Mouse (Mus musculus): ENCODE data around the gene Etv1. TPM values are rescaled to one million over a fixed set of nuclear protein-coding genes. Genes with fewer than 3 reads are reported as not detected.

Etv1 gene
- polyA plus RNA-seq, 1 experiment from 2014 or later = 1.1 TPM

DNA sequence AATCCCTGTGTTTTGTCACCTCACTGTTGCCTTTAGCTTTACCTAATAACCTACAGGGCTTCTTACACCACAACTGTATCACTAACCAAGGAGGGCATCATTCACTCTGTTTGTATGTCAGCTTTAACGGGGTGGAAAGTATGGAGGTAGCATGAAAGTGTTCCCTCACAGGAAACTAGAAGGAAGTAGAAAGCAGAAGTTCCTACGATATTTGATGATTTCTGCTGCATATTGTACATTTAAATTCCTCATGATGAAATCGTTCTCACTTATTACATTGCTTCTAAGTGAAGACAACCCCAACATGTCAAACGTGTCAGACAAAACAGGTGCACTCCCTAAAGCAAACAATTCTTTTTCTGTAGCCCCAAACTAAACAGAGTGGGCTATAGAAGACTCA lies 84.2 kb downstream of the Etv1 start:
- Histone ChIP-seq H3K4me1 (ENCODE audit: control insufficient read depth, low read depth, low read length) (no peaks in the 10 kb centered on the region), H3K9me3 (replicated peaks; ENCODE audit: control insufficient read depth, low read length) (no peaks in the 10 kb centered on the region), H3K9ac (ENCODE audit: low read depth, low read length) (no peak overlapping the region), H3K27ac (ENCODE audit: low read length) (no peak overlapping the region), H3K4me3 (ENCODE audit: low read depth, low read length) (no peak overlapping the region), H3K36me3 (ENCODE audit: control insufficient read depth, insufficient read depth) (no peaks in the 10 kb centered on the region), H3K27me3 (ENCODE audit: control insufficient read depth, insufficient read depth, low read depth, low read length) (no peaks in the 10 kb centered on the region), H3K4me2 (ENCODE audit: low read depth, low read length) (no peak overlapping the region)
- no peak for ATAC-seq (ENCODE audit: low read depth)
- WGBS (ENCODE audit: insufficient replicate concordance) = 15% methylated on average over 4 of the region's 4 CpGs

DNA sequence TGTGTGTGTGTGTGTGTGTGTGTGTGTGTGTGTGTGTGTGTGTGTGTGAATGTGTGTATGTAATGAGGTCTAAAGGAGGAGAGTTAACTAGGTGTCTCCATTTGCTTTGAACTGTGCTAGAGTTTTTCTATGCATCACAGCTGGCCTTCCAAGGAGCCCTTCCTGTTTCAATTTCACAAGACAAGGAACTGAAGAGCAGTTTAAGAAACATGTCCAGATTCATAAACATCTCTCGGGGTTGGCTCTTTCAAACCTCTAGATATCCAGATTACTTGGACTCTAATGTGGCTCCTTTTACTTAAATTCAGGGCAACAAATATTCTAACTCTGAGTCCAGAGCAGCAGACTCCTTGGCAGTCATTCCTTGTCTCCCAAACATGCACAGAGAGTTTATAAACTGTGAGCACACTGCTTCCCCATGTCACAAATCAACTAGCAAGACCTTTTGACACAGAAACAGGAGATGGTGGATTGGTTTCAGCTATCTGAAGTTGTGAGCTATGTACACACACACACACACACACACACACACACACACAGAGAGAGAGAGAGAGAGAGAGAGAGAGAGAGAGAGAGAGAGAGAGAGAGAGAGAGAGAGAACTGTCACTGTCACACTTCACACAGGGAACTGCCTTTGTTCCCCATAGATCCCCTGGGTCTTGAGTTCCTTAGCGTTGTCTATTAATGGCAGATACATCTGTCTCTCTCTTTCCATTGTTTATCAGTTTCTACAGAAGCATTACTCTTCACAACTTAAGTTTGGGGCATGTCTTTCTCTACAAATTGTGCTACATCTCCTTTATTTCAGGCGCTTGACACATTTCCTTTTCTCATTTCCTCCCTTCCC lies 85.0 kb downstream of the Etv1 start:
- no peak overlapping the region for H3K4me2 ChIP-seq (ENCODE audit: low read depth, low read length)
- H3K27ac ChIP-seq (ENCODE audit: low read length) = no peak overlapping the region
- H3K4me3 ChIP-seq (ENCODE audit: low read depth, low read length) = no peak overlapping the region
- no peak for ATAC-seq (ENCODE audit: low read depth)
- no peaks in the 10 kb centered on the region for H3K36me3 ChIP-seq (ENCODE audit: control insufficient read depth, insufficient read depth)
- 37% methylated on average over 3 of the region's 3 CpGs for WGBS (ENCODE audit: insufficient replicate concordance)
- H3K4me1 ChIP-seq (ENCODE audit: control insufficient read depth, low read depth, low read length) = no peaks in the 10 kb centered on the region
- H3K9me3 ChIP-seq (replicated peaks; ENCODE audit: control insufficient read depth, low read length) = no peaks in the 10 kb centered on the region
- no peak overlapping the region for H3K9ac ChIP-seq (ENCODE audit: low read depth, low read length)
- H3K27me3 ChIP-seq (ENCODE audit: control insufficient read depth, insufficient read depth, low read depth, low read length) = no peaks in the 10 kb centered on the region

DNA sequence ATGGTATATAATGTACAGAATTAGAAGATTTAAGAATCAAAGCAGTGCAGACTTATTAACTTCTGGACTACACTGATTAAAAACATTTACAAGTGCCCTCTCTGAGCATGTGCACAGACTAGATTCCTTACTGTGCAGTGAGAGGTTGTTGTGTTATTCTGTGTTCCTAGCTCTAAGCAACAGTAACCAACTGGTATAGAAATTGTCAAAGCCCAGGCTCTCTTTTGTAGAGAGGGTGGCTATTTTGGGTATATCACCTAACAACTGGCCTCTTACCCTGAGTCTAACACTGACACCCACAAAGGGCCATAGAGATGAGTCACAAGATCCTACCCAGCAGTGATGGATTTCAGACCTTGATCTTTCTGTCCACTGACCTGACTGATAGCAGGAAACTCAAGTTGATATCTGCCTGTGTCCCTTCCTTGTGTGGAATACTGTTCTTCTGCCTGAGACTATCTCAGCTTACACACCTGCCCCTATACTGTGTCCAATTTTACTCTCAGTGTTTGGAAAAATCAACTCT lies 95.4 kb downstream of the Etv1 start:
- no peak overlapping the region for H3K27ac ChIP-seq (ENCODE audit: low read length)

DNA sequence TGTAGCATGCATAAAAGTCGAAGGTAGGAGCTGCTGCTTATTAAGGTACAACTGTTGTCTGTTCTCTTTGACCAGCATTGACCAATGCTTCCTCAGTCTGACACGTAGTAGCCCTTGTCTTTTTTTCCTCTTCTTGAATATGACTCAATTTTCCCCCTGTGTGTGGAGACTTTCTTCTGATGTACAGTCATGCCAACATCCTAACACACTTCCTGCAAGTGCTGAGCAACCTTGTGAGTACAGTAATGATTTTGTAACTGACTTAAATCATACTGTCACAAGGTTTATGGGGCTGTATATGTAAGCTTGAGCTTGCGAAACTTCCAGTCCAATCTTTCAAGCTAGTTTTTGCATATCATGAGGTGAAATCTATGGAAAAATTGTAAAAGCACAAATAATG lies 125.3 kb downstream of the Etv1 start:
- Histone ChIP-seq H3K27me3 (ENCODE audit: control insufficient read depth, insufficient read depth, low read depth, low read length) (no peaks in the 10 kb centered on the region), H3K4me1 (ENCODE audit: control insufficient read depth, low read depth, low read length) (no peaks in the 10 kb centered on the region), H3K27ac (ENCODE audit: low read length) (no peak overlapping the region), H3K9me3 (replicated peaks; ENCODE audit: control insufficient read depth, low read length) (no peaks in the 10 kb centered on the region), H3K4me2 (ENCODE audit: low read depth, low read length) (no peak overlapping the region), H3K36me3 (ENCODE audit: control insufficient read depth, insufficient read depth) (no peaks in the 10 kb centered on the region), H3K9ac (ENCODE audit: low read depth, low read length) (no peak overlapping the region), H3K4me3 (ENCODE audit: low read depth, low read length) (no peak overlapping the region)
- 51% methylated on average over 3 of the region's 3 CpGs for whole genome bisulfite sequencing (ENCODE audit: insufficient replicate concordance)
- ATAC-seq (ENCODE audit: low read depth) = no peak

More for the DNA sequence above, 95.4 kb downstream of the Etv1 start:
- no peak overlapping the region for H3K9ac ChIP-seq (ENCODE audit: low read depth, low read length)
- H3K36me3 ChIP-seq (ENCODE audit: control insufficient read depth, insufficient read depth) = no peaks in the 10 kb centered on the region
- no peak overlapping the region for H3K4me2 ChIP-seq (ENCODE audit: low read depth, low read length)
- H3K4me1 ChIP-seq (ENCODE audit: control insufficient read depth, low read depth, low read length) = no peaks in the 10 kb centered on the region
- no peaks in the 10 kb centered on the region for H3K9me3 ChIP-seq (replicated peaks; ENCODE audit: control insufficient read depth, low read length)
- no peaks in the 10 kb centered on the region for H3K27me3 ChIP-seq (ENCODE audit: control insufficient read depth, insufficient read depth, low read depth, low read length)
- no peak for ATAC-seq (ENCODE audit: low read depth)
- H3K4me3 ChIP-seq (ENCODE audit: low read depth, low read length) = no peak overlapping the region

DNA sequence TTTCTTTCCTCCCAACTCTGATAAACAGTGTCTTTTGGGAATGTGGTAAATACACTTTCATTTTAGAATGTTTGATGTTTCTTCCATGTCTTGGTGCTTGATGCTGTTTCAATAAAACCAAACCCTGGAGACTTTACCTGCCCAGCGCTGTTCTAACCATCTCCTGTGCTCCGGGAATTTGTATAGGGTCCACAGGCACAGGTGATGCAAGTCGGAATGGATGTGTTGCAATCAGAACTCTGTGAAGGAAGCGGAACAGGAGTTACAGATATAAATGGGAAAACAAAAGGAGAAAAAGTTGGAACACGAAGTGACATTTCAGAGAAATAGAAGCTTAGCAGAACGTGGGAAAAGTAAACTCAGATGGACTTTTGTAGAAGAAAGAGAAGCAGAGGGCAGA lies 127.1 kb downstream of the Etv1 start:
- no peak overlapping the region for H3K9ac ChIP-seq (ENCODE audit: low read depth, low read length)
- WGBS (ENCODE audit: insufficient replicate concordance) = 56% methylated on average over 6 of the region's 6 CpGs
- ATAC-seq (ENCODE audit: low read depth) = peak; percentile 72; the same call in 1 of the 2 replicates

DNA sequence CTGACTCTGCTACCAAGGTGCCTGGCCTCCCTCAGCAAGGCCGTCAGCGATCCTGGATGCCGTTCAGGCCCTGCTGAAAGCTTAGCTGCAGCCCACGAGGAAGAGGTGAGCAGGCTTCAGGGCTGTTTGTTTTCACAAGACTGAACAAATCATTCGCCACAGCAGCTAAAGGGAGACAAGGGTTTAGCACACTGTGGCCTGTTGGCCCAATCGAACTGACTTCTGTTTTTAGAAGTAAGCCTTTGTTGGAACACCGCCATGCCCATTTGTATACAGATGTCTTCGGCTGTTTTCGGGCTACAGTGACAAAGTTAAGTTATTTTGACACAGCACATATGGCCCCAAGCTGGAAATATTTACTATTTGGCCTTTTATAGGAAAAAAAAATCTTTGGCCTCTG lies 127.6 kb downstream of the Etv1 start:
- Histone ChIP-seq H3K36me3 (ENCODE audit: control insufficient read depth, insufficient read depth) (no peaks in the 10 kb centered on the region), H3K4me1 (ENCODE audit: control insufficient read depth, low read depth, low read length) (no peaks in the 10 kb centered on the region), H3K9me3 (replicated peaks; ENCODE audit: control insufficient read depth, low read length) (no peaks in the 10 kb centered on the region), H3K4me3 (ENCODE audit: low read depth, low read length) (no peak overlapping the region), H3K27ac (ENCODE audit: low read length) (no peak overlapping the region), H3K27me3 (ENCODE audit: control insufficient read depth, insufficient read depth, low read depth, low read length) (no peaks in the 10 kb centered on the region), H3K4me2 (ENCODE audit: low read depth, low read length) (peak overlapping the region; percentile 30), H3K9ac (ENCODE audit: low read depth, low read length) (no peak overlapping the region)
- peak; percentile 63 for ATAC-seq (ENCODE audit: low read depth)
- 60% methylated on average over 9 of the region's 9 CpGs for WGBS (ENCODE audit: insufficient replicate concordance)

More for the DNA sequence above, 127.1 kb downstream of the Etv1 start:
- Histone ChIP-seq H3K4me1 (ENCODE audit: control insufficient read depth, low read depth, low read length) (no peaks in the 10 kb centered on the region), H3K9me3 (replicated peaks; ENCODE audit: control insufficient read depth, low read length) (no peaks in the 10 kb centered on the region), H3K4me2 (ENCODE audit: low read depth, low read length) (peak overlapping the region; percentile 30), H3K36me3 (ENCODE audit: control insufficient read depth, insufficient read depth) (no peaks in the 10 kb centered on the region), H3K27me3 (ENCODE audit: control insufficient read depth, insufficient read depth, low read depth, low read length) (no peaks in the 10 kb centered on the region), H3K4me3 (ENCODE audit: low read depth, low read length) (no peak overlapping the region), H3K27ac (ENCODE audit: low read length) (no peak overlapping the region)

DNA sequence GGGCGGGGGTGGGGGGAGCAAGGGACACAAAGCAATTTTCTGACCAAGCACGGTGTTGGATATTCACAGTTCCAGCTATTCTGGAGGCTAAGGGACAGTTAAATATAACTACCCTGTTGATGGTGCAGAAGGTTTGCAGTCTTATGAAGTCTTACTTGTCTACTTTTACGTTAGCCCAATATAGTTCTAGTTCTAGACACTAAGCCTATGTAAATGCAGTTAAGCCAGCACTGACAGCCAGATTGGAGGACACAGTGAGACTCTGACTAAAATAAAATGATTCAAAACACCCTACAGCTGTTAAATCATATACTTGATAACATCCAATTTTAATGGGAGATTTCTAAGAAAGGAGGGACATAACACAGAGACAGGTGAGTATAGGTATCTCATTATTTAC lies 129.8 kb downstream of the Etv1 start:
- Histone ChIP-seq H3K36me3 (ENCODE audit: control insufficient read depth, insufficient read depth) (no peaks in the 10 kb centered on the region), H3K4me2 (ENCODE audit: low read depth, low read length) (no peak overlapping the region), H3K9me3 (replicated peaks; ENCODE audit: control insufficient read depth, low read length) (no peaks in the 10 kb centered on the region), H3K27ac (ENCODE audit: low read length) (no peak overlapping the region), H3K27me3 (ENCODE audit: control insufficient read depth, insufficient read depth, low read depth, low read length) (no peaks in the 10 kb centered on the region), H3K9ac (ENCODE audit: low read depth, low read length) (no peak overlapping the region), H3K4me3 (ENCODE audit: low read depth, low read length) (no peak overlapping the region), H3K4me1 (ENCODE audit: control insufficient read depth, low read depth, low read length) (no peaks in the 10 kb centered on the region)
- ATAC-seq (ENCODE audit: low read depth) = no peak
- 69% methylated on average over 3 of the region's 3 CpGs for WGBS (ENCODE audit: insufficient replicate concordance)
